Mouse (Mus musculus): ENCODE data around the gene Psmb8.
"Not testable (repeated sequence)": the region's sequence is repeated elsewhere in the genome, so short reads cannot be mapped to it uniquely, and the experiment has no call there.

The Psmb8 gene

DNA sequence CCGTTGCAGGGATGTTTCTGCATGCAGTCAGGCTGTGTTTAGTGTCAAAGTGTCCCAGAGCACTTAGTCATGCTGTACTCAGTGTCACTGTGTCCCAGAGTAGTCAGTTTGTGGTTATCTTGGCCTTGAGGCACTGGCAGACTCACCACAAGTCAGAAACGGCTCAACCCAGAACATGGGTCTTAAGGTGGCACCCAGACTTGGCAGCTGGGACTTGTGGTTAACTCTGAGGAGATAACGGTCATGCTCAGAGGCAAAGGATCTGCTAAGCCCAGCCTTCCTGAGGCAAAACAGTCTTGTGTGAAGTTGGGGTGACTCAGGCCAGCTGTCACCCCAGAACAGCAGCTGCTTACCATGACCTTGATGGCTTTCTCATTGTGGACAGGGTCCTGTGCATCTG, 13.1 kb downstream of the Psmb8 start:
- H3K4me1 ChIP-seq (replicated peaks; ENCODE audit: low read depth, low read length) = peaks cover 16% of the 10 kb centered on the region
- H3K27me3 ChIP-seq (ENCODE audit: insufficient read depth, low read length) = peaks cover 50% of the 10 kb centered on the region
- H3K9me3 ChIP-seq (ENCODE audit: low read length) = peaks cover 28% of the 10 kb centered on the region
- TF ChIP-seq NANOG (IDR thresholded peaks at IDR 0.05; ENCODE audit: borderline replicate concordance, low read length) = no peak
- TF ChIP-seq CTCF (conservative IDR thresholded peaks at IDR 0.05; ENCODE audit: low read length) = no peak
- TF ChIP-seq POU5F1 (IDR thresholded peaks at IDR 0.05; ENCODE audit: borderline replicate concordance, low read length) = no peak
- no peaks in the 10 kb centered on the region for H3K36me3 ChIP-seq (ENCODE audit: insufficient read depth, low read length)
- H3K4me3 ChIP-seq (replicated peaks; ENCODE audit: low read length) = no peak overlapping the region

DNA sequence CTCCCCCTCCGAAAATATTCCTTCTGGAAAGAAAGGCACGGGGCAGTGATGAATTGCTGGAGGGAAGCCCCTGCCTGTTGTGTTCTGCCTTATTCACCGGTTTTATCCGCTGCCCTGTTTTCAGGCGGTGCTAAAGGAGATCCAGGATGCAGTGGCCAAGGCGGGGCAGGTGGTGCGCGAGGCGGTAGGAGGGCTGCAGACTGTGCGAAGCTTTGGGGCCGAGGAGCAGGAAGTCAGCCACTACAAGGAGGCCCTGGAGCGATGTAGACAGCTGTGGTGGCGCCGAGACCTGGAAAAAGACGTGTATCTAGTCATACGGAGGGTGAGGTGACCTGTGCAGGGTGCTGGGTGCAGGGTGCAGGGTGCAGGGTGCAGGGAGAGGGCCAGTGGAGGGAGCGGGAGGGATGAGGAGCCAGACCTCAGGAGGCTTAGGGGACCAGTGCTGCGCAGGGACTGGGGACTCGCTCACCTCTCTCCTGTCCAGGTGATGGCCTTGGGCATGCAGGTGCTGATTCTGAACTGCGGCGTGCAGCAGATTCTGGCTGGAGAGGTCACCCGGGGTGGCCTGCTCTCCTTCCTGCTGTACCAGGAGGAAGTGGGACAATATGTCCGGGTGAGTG, 14.3 kb downstream of the Psmb8 start:
- peak overlapping the region; percentile 20; the same call in 1 of the 2 replicates for H3K4me3 ChIP-seq (replicated peaks; ENCODE audit: low read length)
- TF ChIP-seq NANOG (IDR thresholded peaks at IDR 0.05; ENCODE audit: borderline replicate concordance, low read length) = no peak
- no peak for TF ChIP-seq CTCF (conservative IDR thresholded peaks at IDR 0.05; ENCODE audit: low read length)
- no peak for TF ChIP-seq POU5F1 (IDR thresholded peaks at IDR 0.05; ENCODE audit: borderline replicate concordance, low read length)
- peaks cover 41% of the 10 kb centered on the region for H3K9me3 ChIP-seq (ENCODE audit: low read length)
- peaks cover 14% of the 10 kb centered on the region for H3K4me1 ChIP-seq (replicated peaks; ENCODE audit: low read depth, low read length)
- no peaks in the 10 kb centered on the region for H3K36me3 ChIP-seq (ENCODE audit: insufficient read depth, low read length)
- H3K27me3 ChIP-seq (ENCODE audit: insufficient read depth, low read length) = peaks cover 38% of the 10 kb centered on the region

DNA sequence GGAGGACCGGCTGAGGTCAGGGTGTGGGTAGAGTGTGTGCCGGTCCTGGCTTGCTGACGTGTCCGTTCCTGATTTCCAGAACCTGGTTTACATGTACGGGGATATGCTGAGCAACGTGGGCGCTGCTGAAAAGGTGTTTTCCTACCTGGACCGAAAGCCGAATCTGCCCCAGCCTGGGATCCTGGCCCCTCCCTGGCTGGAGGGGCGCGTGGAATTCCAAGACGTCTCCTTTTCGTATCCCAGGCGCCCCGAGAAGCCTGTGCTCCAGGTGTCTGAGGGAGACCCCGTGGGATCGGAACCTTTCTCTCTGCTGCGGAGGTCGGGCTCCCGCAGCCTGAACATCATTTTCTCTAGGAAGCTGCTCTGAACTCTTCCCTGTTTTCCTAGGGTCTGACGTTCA, 16.4 kb downstream of the Psmb8 start:
- H3K9me3 ChIP-seq (ENCODE audit: low read length) = peaks cover 62% of the 10 kb centered on the region
- H3K4me1 ChIP-seq (replicated peaks; ENCODE audit: low read depth, low read length) = peaks cover 8% of the 10 kb centered on the region
- no peak overlapping the region for H3K4me3 ChIP-seq (replicated peaks; ENCODE audit: low read length)
- peaks cover 31% of the 10 kb centered on the region for H3K27me3 ChIP-seq (ENCODE audit: insufficient read depth, low read length)
- no peaks in the 10 kb centered on the region for H3K36me3 ChIP-seq (ENCODE audit: insufficient read depth, low read length)
- no peak for TF ChIP-seq CTCF (conservative IDR thresholded peaks at IDR 0.05; ENCODE audit: low read length)
- TF ChIP-seq NANOG (IDR thresholded peaks at IDR 0.05; ENCODE audit: borderline replicate concordance, low read length) = no peak
- TF ChIP-seq POU5F1 (IDR thresholded peaks at IDR 0.05; ENCODE audit: borderline replicate concordance, low read length) = no peak

DNA sequence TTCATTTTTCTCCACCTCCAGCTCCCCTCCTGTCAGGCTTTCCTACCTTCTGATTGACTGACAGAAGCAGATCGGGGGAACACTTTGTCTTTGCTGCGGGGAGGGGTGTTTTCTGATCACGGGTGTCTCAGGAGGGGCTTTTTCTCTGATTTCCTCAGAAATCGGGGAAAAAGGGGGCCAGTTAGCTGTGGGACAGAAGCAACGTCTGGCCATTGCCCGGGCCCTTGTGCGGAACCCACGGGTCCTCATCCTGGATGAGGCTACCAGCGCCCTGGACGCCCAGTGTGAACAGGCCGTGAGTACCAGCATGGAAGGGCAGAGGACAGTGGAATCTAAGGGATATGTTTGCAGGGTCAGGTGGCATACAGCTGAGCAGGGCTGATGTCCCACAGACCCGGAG, 17.7 kb downstream of the Psmb8 start:
- TF ChIP-seq CTCF (conservative IDR thresholded peaks at IDR 0.05; ENCODE audit: low read length) = no peak
- no peak for TF ChIP-seq NANOG (IDR thresholded peaks at IDR 0.05; ENCODE audit: borderline replicate concordance, low read length)
- no peak for TF ChIP-seq POU5F1 (IDR thresholded peaks at IDR 0.05; ENCODE audit: borderline replicate concordance, low read length)
- peaks cover 29% of the 10 kb centered on the region for H3K27me3 ChIP-seq (ENCODE audit: insufficient read depth, low read length)

GRCm38 (mm10) chr17:34217216-34217928, 19.9 kb downstream of the Psmb8 start:
- Histone ChIP-seq H3K4me1 (replicated peaks; ENCODE audit: low read depth, low read length) (no peaks in the 10 kb centered on the region), H3K36me3 (ENCODE audit: insufficient read depth, low read length) (no peaks in the 10 kb centered on the region), H3K9me3 (ENCODE audit: low read length) (peaks cover 68% of the 10 kb centered on the region), H3K4me3 (replicated peaks; ENCODE audit: low read length) (peak overlapping the region; percentile 24; the same call in 1 of the 2 replicates), H3K27me3 (ENCODE audit: insufficient read depth, low read length) (peaks cover 13% of the 10 kb centered on the region; the same call in 1 of the 2 replicates)
- TF ChIP-seq CTCF (conservative IDR thresholded peaks at IDR 0.05; ENCODE audit: low read length) (no peak), NANOG (IDR thresholded peaks at IDR 0.05; ENCODE audit: borderline replicate concordance, low read length) (no peak), POU5F1 (IDR thresholded peaks at IDR 0.05; ENCODE audit: borderline replicate concordance, low read length) (no peak)

More for the DNA sequence above, 17.7 kb downstream of the Psmb8 start:
- H3K9me3 ChIP-seq (ENCODE audit: low read length) = peaks cover 65% of the 10 kb centered on the region
- no peak overlapping the region for H3K4me3 ChIP-seq (replicated peaks; ENCODE audit: low read length)
- no peaks in the 10 kb centered on the region for H3K36me3 ChIP-seq (ENCODE audit: insufficient read depth, low read length)
- peaks cover 6% of the 10 kb centered on the region for H3K4me1 ChIP-seq (replicated peaks; ENCODE audit: low read depth, low read length)

GRCm38 (mm10) chr17:34217986-34218385, 20.5 kb downstream of the Psmb8 start:
- Histone ChIP-seq H3K9me3 (ENCODE audit: low read length) (peaks cover 65% of the 10 kb centered on the region), H3K4me3 (replicated peaks; ENCODE audit: low read length) (no peak overlapping the region), H3K4me1 (replicated peaks; ENCODE audit: low read depth, low read length) (no peaks in the 10 kb centered on the region), H3K36me3 (ENCODE audit: insufficient read depth, low read length) (no peaks in the 10 kb centered on the region), H3K27me3 (ENCODE audit: insufficient read depth, low read length) (peaks cover 8% of the 10 kb centered on the region; the same call in 1 of the 2 replicates)
- TF ChIP-seq CTCF (conservative IDR thresholded peaks at IDR 0.05; ENCODE audit: low read length) (no peak), POU5F1 (IDR thresholded peaks at IDR 0.05; ENCODE audit: borderline replicate concordance, low read length) (no peak), NANOG (IDR thresholded peaks at IDR 0.05; ENCODE audit: borderline replicate concordance, low read length) (no peak)

DNA sequence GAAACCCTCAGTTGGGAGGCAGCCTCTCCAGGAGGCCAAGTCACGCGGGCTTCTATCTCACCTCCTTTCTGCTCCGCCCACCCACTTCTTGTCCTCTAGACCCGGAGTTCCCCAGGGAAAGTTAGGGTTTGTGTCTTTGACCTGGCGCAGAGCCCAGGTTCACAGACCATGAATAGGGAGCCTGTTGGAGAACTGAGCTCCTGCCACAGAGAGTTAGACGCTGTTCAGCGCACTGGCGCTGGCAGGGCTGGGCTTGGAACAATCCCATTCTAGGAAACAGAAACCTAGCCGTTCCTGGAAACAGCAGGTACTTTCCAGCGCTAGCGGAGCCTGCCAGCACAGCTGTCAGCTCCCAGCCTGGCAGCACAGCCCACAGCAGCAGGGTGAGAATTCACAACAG, 21.2 kb downstream of the Psmb8 start:
- no peaks in the 10 kb centered on the region for H3K36me3 ChIP-seq (ENCODE audit: insufficient read depth, low read length)
- peak overlapping the region; percentile 48 for H3K4me3 ChIP-seq (replicated peaks; ENCODE audit: low read length)
- no peak for TF ChIP-seq NANOG (IDR thresholded peaks at IDR 0.05; ENCODE audit: borderline replicate concordance, low read length)
- TF ChIP-seq CTCF (conservative IDR thresholded peaks at IDR 0.05; ENCODE audit: low read length) = no peak
- no peak for TF ChIP-seq POU5F1 (IDR thresholded peaks at IDR 0.05; ENCODE audit: borderline replicate concordance, low read length)
- peaks cover 59% of the 10 kb centered on the region for H3K9me3 ChIP-seq (ENCODE audit: low read length)
- peaks cover 5% of the 10 kb centered on the region; the same call in 1 of the 2 replicates for H3K27me3 ChIP-seq (ENCODE audit: insufficient read depth, low read length)
- no peaks in the 10 kb centered on the region for H3K4me1 ChIP-seq (replicated peaks; ENCODE audit: low read depth, low read length)

GRCm38 (mm10) chr17:34219096-34219495, 21.6 kb downstream of the Psmb8 start:
- H3K4me1 ChIP-seq (replicated peaks; ENCODE audit: low read depth, low read length); H3K27me3 ChIP-seq (ENCODE audit: insufficient read depth, low read length); H3K36me3 ChIP-seq (ENCODE audit: insufficient read depth, low read length): not testable (repeated sequence)
- Histone ChIP-seq H3K4me3 (replicated peaks; ENCODE audit: low read length) (peak overlapping the region; percentile 48), H3K9me3 (ENCODE audit: low read length) (peaks cover 58% of the 10 kb centered on the region)

DNA sequence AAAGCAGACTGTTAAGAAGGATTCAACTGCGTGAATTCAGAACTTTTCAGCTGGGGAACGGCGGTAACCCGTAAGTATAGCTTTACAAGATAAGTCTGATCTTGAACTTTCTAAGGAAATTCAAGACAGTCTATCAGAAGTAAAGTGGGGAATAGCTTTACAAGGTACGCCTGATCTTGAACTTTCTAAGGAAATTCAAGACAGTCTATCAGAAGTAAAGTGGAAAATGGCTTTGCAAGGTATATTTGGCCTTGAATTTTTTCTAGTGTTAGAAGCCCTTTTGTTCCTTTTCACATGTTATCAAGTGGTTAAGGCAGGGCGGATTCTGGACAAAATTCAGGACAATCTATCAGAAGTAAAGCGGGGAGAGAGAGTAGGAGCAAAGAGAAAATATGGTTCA, 22.3 kb downstream of the Psmb8 start:
- H3K4me3 ChIP-seq (replicated peaks; ENCODE audit: low read length); H3K36me3 ChIP-seq (ENCODE audit: insufficient read depth, low read length); H3K27me3 ChIP-seq (ENCODE audit: insufficient read depth, low read length): not testable (repeated sequence)

GRCm38 (mm10) chr17:34220401-34220800, 22.9 kb downstream of the Psmb8 start:
- not testable (repeated sequence) for H3K27me3 ChIP-seq (ENCODE audit: insufficient read depth, low read length); H3K36me3 ChIP-seq (ENCODE audit: insufficient read depth, low read length); H3K4me3 ChIP-seq (replicated peaks; ENCODE audit: low read length); H3K4me1 ChIP-seq (replicated peaks; ENCODE audit: low read depth, low read length)
- peaks cover 58% of the 10 kb centered on the region for H3K9me3 ChIP-seq (ENCODE audit: low read length)

More for the DNA sequence above, 22.3 kb downstream of the Psmb8 start:
- not testable (repeated sequence) for H3K4me1 ChIP-seq (replicated peaks; ENCODE audit: low read depth, low read length)
- H3K9me3 ChIP-seq (ENCODE audit: low read length) = peaks cover 58% of the 10 kb centered on the region
